Mouse (Mus musculus) hindbrain, embryonic 11.5 days (tissue): ENCODE data around the gene Wwox. TPM values are rescaled to one million over a fixed set of nuclear protein-coding genes. Genes with fewer than 3 reads are reported as not detected.

Experiments used
- ATAC-seq: fragments of 200-750 bp; cut with Nextera tagmentation; 2 replicates; pipeline ENCODE4 v1.8.0; 2017; ENCODE audit warnings: mild to moderate bottlenecking, moderate TSS enrichment, moderate library complexity; ENCODE audit not compliant: low FRiP score
- DNase-seq: peaks from one replicate; pipeline ENCODE4 v3.0.0-alpha.2; 2015; ENCODE audit warnings: low spot score
- H3K27ac ChIP-seq: fragments of 300-500 bp; sonication (generic); 2 replicates; pipeline ENCODE4 v1.5.1; 2014; ENCODE audit warnings: mild to moderate bottlenecking, low read depth, low read length
- H3K27me3 ChIP-seq: fragments of 300-500 bp; sonication (generic); 2 replicates; pipeline ENCODE4 v1.6.1; 2014; ENCODE audit warnings: mild to moderate bottlenecking, low read length, moderate library complexity, mixed read lengths; ENCODE audit not compliant: control insufficient read depth, insufficient read depth
- H3K36me3 ChIP-seq: fragments of 300-500 bp; sonication (generic); 2 replicates; pipeline ENCODE4 v1.6.1; 2014; ENCODE audit warnings: mild to moderate bottlenecking, low read length, moderate library complexity, mixed read lengths; ENCODE audit not compliant: control insufficient read depth, insufficient read depth
- H3K4me1 ChIP-seq: fragments of 300-500 bp; sonication (generic); replicated peaks from 2 replicates; pipeline ENCODE4 v1.6.1; 2014; ENCODE audit warnings: low read length, mixed read lengths; ENCODE audit not compliant: control insufficient read depth, insufficient read depth
- H3K4me2 ChIP-seq: fragments of 300-500 bp; sonication (generic); replicated peaks from 2 replicates; pipeline ENCODE4 v1.6.1; 2014; ENCODE audit warnings: mild to moderate bottlenecking, low read depth, low read length
- H3K4me3 ChIP-seq: fragments of 300-500 bp; sonication (generic); 2 replicates; pipeline ENCODE4 v1.5.1; 2014; ENCODE audit warnings: low read depth, low read length
- H3K9ac ChIP-seq: fragments of 300-500 bp; sonication (generic); 2 replicates; pipeline ENCODE4 v1.6.1; 2014; ENCODE audit warnings: low read depth, low read length
- H3K9me3 ChIP-seq: fragments of 300-500 bp; sonication (generic); 2 replicates; pipeline ENCODE4 v1.6.1; 2016; ENCODE audit warnings: low read length; ENCODE audit not compliant: control insufficient read depth
- WGBS: fragments of 180-500 bp; shearing (Covaris S2); extraction: QIAGEN DNeasy Blood & Tissue Kit; methylation state at CpG from one replicate; pipeline ENCODE4 v1.1.7; 2014; 5-methylcytosine and 5-hydroxymethylcytosine counted together
- polyA plus RNA-seq: library from polyadenylated mRNA; unstranded; fragments of >200 nt; fragmentation: Nextera tagmentation; extraction: Ambion mirVana; gene quantifications from 2 replicates; pipeline ENCODE4 v1.2.1, GENCODE M21; 2014

The Wwox gene
- polyA plus RNA-seq, 1 experiment from 2014 or later: 14.1 TPM

DNA sequence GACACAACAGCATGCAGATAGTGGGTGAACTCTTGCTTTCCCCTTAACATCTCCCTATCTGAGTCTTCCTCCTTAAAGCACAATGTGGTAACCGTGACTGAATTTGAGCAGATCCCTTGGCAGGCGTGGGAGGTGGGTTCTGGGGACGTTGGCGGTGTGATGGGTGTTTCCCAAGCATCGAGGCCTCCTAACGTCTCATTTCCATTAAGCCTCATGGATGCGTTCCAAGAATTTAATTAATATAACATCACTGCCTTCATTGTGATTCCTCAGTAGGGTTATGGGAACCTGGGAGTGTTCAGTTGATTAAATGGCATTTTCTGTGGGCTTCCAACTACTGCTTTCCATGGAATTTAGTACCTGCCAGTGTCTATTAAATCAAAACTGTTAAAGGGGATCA is 67.9 kb downstream of the Wwox start:
- Histone ChIP-seq H3K9ac (no peak overlapping the region), H3K4me3 (no peak overlapping the region), H3K27ac (no peak overlapping the region), H3K27me3 (no peaks in the 10 kb centered on the region), H3K4me2 (no peak overlapping the region), H3K36me3 (no peaks in the 10 kb centered on the region), H3K9me3 (no peaks in the 10 kb centered on the region), H3K4me1 (no peaks in the 10 kb centered on the region)
- ATAC-seq: no peak
- WGBS: 85% methylated on average over 7 of the region's 7 CpGs
- no peak for DNase-seq

DNA sequence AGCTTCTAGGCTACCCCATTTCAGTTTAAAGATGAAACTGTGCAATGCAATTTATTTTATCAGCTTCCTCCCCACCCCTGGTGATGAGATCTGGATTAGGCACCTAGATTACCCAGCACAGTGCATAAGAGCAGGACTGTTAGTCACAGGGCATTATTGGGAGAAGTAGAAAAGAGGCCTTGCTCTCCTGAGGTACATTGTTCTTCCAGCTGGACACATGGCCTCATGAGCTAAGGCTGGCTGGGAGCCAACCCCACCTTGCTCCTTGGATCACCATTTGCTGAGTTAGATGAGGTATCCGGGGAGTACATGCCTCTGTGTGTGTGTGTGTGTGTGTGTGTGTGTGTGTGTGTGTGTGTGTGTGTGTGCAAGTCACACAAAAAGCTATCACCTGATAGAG is 70.8 kb downstream of the Wwox start:
- H3K27ac ChIP-seq: no peak overlapping the region
- WGBS: 64% methylated on average over 1 of the region's 1 CpGs
- H3K36me3 ChIP-seq: no peaks in the 10 kb centered on the region
- no peak overlapping the region for H3K4me2 ChIP-seq
- no peaks in the 10 kb centered on the region for H3K27me3 ChIP-seq
- no peak overlapping the region for H3K4me3 ChIP-seq
- no peak overlapping the region for H3K9ac ChIP-seq
- H3K4me1 ChIP-seq: no peaks in the 10 kb centered on the region
- no peak for ATAC-seq
- DNase-seq: no peak
- no peaks in the 10 kb centered on the region for H3K9me3 ChIP-seq

DNA sequence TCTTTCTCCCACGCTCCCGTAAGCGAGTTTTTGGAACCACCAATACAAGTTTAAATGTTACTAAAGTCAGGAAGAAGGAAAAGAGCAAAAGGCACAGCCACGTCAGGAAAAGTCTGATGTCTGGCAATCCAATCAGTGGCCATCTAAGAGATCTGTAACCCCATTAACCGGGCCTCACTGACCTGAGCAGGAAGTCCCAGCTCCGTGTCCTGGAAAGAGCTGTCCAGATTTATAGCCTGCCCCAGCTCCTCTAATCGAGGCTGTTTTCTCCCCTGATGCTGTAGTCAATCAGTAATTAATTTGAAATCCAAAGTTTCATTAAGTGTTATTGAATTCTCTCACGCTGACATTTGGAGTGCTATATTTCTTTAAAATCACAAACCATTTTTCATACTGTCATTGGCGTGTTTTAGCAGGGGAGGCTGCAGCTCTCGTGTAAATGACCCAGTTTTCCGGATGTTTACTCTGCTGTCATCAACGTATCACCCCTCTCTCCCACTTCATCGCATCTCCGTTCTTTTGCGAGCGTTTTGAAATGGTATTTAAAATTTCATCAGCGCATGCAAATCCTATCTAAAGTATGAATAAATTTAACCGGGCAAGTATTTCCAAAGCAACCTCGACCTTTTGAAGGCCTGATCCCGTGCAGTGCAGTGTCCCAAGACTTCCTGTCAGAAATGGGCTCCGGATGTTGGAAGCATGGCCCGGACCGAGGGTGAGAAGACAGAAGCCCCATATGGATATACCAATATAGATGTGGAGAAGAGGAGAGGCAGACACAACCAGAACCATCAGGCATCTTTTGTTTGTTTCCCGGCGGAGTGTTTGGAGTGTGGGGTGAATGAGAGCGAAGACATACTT is 72.8 kb downstream of the Wwox start:
- H3K4me1 ChIP-seq: no peaks in the 10 kb centered on the region
- no peak overlapping the region for H3K9ac ChIP-seq
- H3K27ac ChIP-seq: no peak overlapping the region
- DNase-seq (no peak), ATAC-seq (no peak)
- no peaks in the 10 kb centered on the region for H3K36me3 ChIP-seq
- H3K4me2 ChIP-seq: no peak overlapping the region
- H3K9me3 ChIP-seq: no peaks in the 10 kb centered on the region
- WGBS: 83% methylated on average over 26 of the region's 26 CpGs
- H3K27me3 ChIP-seq: no peaks in the 10 kb centered on the region
- no peak overlapping the region for H3K4me3 ChIP-seq

DNA sequence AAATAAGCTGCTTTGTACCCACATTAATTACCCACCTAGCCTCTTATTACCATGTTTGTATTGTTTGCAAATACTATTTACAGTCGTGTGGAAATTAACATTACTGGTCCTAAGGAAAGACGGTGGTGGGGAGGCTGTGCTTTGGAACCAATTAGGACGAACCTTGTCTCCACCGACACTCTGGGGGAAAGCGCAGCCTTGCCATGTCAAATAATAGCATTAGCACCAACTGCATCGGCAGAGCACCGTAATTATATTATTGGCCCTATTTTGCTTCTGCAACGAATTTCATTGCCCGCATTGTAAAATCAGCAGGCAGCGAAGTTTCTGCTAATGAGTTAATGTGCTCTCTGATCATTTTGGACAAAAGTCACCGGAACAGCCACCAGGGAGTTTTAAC is 75.2 kb downstream of the Wwox start:
- Histone ChIP-seq H3K4me3 (no peak overlapping the region), H3K4me1 (no peaks in the 10 kb centered on the region), H3K9me3 (no peaks in the 10 kb centered on the region), H3K27me3 (no peaks in the 10 kb centered on the region), H3K9ac (no peak overlapping the region), H3K4me2 (no peak overlapping the region), H3K27ac (no peak overlapping the region), H3K36me3 (no peaks in the 10 kb centered on the region)
- no peak for DNase-seq
- ATAC-seq: no peak
- 64% methylated on average over 11 of the region's 11 CpGs for WGBS

DNA sequence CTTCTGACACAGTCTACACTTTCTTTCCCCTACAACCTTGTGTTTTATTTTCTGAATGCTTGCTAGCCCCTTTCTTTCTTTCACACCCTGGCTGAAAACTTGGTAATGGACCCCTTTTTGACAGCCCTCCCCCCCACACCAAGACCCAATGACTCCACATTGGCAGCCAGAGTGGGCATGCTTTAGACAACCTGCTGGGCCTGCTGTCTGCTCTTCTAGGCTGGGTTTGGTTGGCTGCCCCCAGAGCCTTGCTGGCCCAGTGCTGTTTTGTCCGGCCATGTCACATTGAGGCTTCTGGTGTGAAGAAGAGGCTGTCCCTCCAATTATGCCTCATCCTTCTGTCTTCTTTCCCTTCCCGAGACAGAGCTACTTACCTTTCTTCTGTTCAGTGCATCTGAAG is 83.6 kb downstream of the Wwox start:
- no peaks in the 10 kb centered on the region for H3K4me1 ChIP-seq
- no peak for DNase-seq
- no peaks in the 10 kb centered on the region for H3K9me3 ChIP-seq
- no peak overlapping the region for H3K27ac ChIP-seq
- no peaks in the 10 kb centered on the region for H3K36me3 ChIP-seq
- H3K4me2 ChIP-seq: no peak overlapping the region
- no peaks in the 10 kb centered on the region for H3K27me3 ChIP-seq
- ATAC-seq: no peak
- no peak overlapping the region for H3K9ac ChIP-seq
- WGBS: 82% methylated on average over 2 of the region's 2 CpGs
- no peak overlapping the region for H3K4me3 ChIP-seq

DNA sequence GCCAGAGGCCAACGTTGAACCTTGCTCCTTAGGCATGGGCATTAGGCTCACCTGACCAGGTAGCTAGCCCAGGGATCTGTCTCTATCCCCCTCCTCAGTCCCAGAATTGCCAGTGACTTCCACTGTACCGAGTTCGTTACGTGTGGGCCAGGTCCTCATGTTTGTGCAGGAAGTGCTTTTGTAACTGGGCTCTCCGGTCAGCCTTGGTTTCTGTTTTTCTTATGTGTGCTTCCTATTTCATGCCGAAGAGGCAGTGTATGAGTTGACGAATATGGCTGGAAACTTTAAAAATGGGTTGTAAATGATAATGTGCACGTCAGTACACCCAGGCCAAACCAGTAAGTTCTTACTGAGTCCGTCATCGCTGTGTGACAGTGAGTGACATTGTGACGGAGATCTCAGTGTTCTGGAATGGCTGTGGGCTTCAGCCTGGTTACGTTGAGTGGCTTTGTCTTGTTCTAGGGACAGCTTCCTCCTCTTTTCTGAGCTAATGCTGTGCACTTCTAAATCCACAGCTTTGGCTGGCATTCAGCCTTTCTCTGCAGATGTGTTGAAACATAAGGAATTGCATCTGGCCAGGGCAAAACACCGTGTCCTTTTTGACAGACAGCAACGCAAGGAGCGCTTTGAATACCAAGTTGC is 87.3 kb downstream of the Wwox start:
- no peak overlapping the region for H3K9ac ChIP-seq
- no peak overlapping the region for H3K4me2 ChIP-seq
- H3K27ac ChIP-seq: no peak overlapping the region
- no peaks in the 10 kb centered on the region for H3K9me3 ChIP-seq
- H3K36me3 ChIP-seq: no peaks in the 10 kb centered on the region
- ATAC-seq (no peak), DNase-seq (no peak)
- WGBS: 87% methylated on average over 15 of the region's 15 CpGs
- H3K4me1 ChIP-seq: 0 out of 2 replicates have a peak, but pooled peaks cover 2% of the 10 kb centered on the region
- H3K4me3 ChIP-seq: no peak overlapping the region
- H3K27me3 ChIP-seq: no peaks in the 10 kb centered on the region

DNA sequence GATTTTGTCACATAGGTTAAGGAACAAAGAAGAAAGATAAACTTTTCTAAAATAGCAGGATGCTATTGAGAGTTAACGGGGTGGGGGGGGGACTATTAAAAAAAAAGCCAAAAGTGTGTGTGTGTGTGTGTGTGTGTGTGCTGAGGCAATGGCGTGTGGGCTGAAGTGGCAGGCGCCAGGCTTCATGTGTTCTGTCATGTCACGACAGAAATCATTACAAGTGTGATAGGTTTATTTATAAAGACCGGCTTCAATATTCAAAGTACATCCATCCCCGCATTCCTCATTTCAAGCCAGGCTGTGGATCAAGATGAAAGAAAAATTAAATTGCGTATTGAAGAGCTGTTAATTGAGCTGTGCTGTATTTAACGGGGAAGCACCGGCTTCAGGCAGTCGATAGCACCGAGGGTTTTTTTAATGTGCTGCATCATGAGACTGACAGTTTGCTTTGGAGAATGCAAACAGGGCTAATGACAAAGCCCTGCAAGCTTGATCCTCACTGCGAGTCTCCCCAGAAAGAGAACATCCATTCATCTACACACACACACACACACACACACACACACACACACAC is 88.3 kb downstream of the Wwox start:
- Histone ChIP-seq H3K27ac (no peak overlapping the region), H3K36me3 (no peaks in the 10 kb centered on the region)
- ATAC-seq: no peak

DNA sequence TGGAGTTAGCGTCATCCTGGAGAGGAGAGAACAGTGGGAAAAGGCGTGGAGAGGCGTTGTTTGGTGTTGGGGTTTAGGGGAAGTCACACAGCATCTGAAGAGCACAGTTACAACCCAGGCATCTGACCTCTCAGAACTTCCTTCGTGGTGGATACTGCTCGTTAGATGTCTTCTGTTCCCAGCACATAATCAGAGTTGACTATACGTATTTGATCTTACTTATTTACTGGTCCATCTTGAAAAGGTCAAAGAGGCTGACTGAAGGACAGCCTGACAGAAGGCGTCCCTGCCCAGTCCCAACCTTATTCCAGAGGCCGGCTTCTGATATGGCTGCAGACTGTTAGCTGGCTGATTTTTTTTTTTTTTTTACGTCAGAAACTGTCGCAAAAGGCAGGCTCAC is 90.1 kb downstream of the Wwox start:
- no peak overlapping the region for H3K4me2 ChIP-seq
- ATAC-seq (no peak), DNase-seq (no peak)
- no peaks in the 10 kb centered on the region for H3K36me3 ChIP-seq
- 89% methylated on average over 10 of the region's 10 CpGs for WGBS
- H3K27ac ChIP-seq: no peak overlapping the region
- H3K9me3 ChIP-seq: no peaks in the 10 kb centered on the region
- H3K4me3 ChIP-seq: no peak overlapping the region
- no peaks in the 10 kb centered on the region for H3K27me3 ChIP-seq
- 0 out of 2 replicates have a peak, but pooled peaks cover 2% of the 10 kb centered on the region for H3K4me1 ChIP-seq
- H3K9ac ChIP-seq: no peak overlapping the region

More for the DNA sequence above, 88.3 kb downstream of the Wwox start:
- Histone ChIP-seq H3K4me2 (no peak overlapping the region), H3K4me1 (0 out of 2 replicates have a peak, but pooled peaks cover 2% of the 10 kb centered on the region), H3K9ac (no peak overlapping the region), H3K27me3 (no peaks in the 10 kb centered on the region), H3K4me3 (no peak overlapping the region), H3K9me3 (no peaks in the 10 kb centered on the region)
- no peak for DNase-seq
- 72% methylated on average over 12 of the region's 12 CpGs for WGBS
